Mouse (Mus musculus): ENCODE measurements around the gene Cyp2b13. TPM values are rescaled to one million over a fixed set of nuclear protein-coding genes. Genes with fewer than 3 reads are reported as not detected.

Gene Cyp2b13
- polyA plus RNA-seq, 1 experiment from 2014 or later = 1.7 TPM

Other genes starting within 250 kb of the Cyp2b13 start
- gene Cyp2s1, start 244.6 kb upstream of the Cyp2b13 start, polyA plus RNA-seq (2015; fragmentation: Nextera tagmentation; extraction: Ambion mirVana) = 0.65 and 0.92 TPM in 2 replicates
- 3.4 and 5.8 TPM in 2 replicates for gene Cyp2b10, start 163.9 kb upstream of the Cyp2b13 start, polyA plus RNA-seq (2015; fragmentation: Nextera tagmentation; extraction: Ambion mirVana)
- 37.4 and 39.1 TPM in 2 replicates for gene Cyp2b9, start 111.9 kb downstream of the Cyp2b13 start, polyA plus RNA-seq (2015; fragmentation: Nextera tagmentation; extraction: Ambion mirVana)
- gene Vmn1r184, start 198.8 kb downstream of the Cyp2b13 start, polyA plus RNA-seq (2015; fragmentation: Nextera tagmentation; extraction: Ambion mirVana) = 0.01 TPM in 1 of 2 replicates, not detected in the other
- 6.7 and 7.9 TPM in 2 replicates for gene Cyp2a4, start 245.7 kb downstream of the Cyp2b13 start, polyA plus RNA-seq (2015; fragmentation: Nextera tagmentation; extraction: Ambion mirVana)

Measured in liver, postnatal 0 days (tissue).